Mouse (Mus musculus) thymus, adult 2 months (tissue): ENCODE measurements around the gene Trim10. TPM values are rescaled to one million over a fixed set of nuclear protein-coding genes. Genes with fewer than 3 reads are reported as not detected.

ENCODE experiments used
- DNase-seq: peaks from one replicate; pipeline ENCODE4 v3.0.0; 2021
- H3K27ac ChIP-seq: fragments of 200-500 bp; 2 replicates; pipeline ENCODE4 v1.5.1; 2012; ENCODE audit warnings: low read length, control low read depth; ENCODE audit not compliant: control insufficient read depth, insufficient read depth
- H3K27me3 ChIP-seq: fragments of 200-500 bp; 2 replicates; pipeline ENCODE4 v1.6.1; 2012; ENCODE audit warnings: mild to moderate bottlenecking, low read length, moderate library complexity, mixed read lengths; ENCODE audit not compliant: control insufficient read depth, insufficient read depth
- H3K36me3 ChIP-seq: fragments of 200-500 bp; 2 replicates; pipeline ENCODE4 v1.6.1; 2012; ENCODE audit warnings: mild to moderate bottlenecking, low read length, moderate library complexity; ENCODE audit not compliant: control insufficient read depth, insufficient read depth
- H3K4me1 ChIP-seq: fragments of 200-500 bp; replicated peaks from 2 replicates; pipeline ENCODE4 v1.6.1; 2012; ENCODE audit warnings: low read length; ENCODE audit not compliant: control insufficient read depth, insufficient read depth
- H3K4me3 ChIP-seq: fragments of 200-500 bp; 2 replicates; pipeline ENCODE4 v1.5.1; 2012; ENCODE audit warnings: mild to moderate bottlenecking, low read length, control low read depth, moderate library complexity; ENCODE audit not compliant: control insufficient read depth, insufficient read depth
- CTCF ChIP-seq: fragments of 200-500 bp; IDR thresholded peaks from 2 replicates; pipeline ENCODE4 v1.5.1; 2012; ENCODE audit warnings: mild to moderate bottlenecking, control low read depth, low read length, moderate library complexity, borderline replicate concordance; ENCODE audit not compliant: control insufficient read depth, poor library complexity, insufficient read depth; ENCODE audit errors: extremely low read depth
- POLR2A ChIP-seq: fragments of 200-500 bp; IDR thresholded peaks from 2 replicates; pipeline ENCODE4 v1.6.1; 2012; ENCODE audit warnings: mild to moderate bottlenecking, low read length, control low read depth, moderate library complexity; ENCODE audit not compliant: control insufficient read depth, poor library complexity, insufficient read depth; ENCODE audit errors: extremely low read depth
- WGBS: fragments of 180-500 bp; shearing (Covaris S2); methylation state at CpG from one replicate; pipeline ENCODE4 v1.1.7; 2018; 5-methylcytosine and 5-hydroxymethylcytosine counted together
- polyA plus RNA-seq: library from polyadenylated mRNA; depleted of rRNA; stranded (reverse); fragments of >200 nt; gene quantifications from 2 replicates; pipeline ENCODE4 v1.2.3, GENCODE M21; 2012

Gene Trim10
- polyA plus RNA-seq, 1 experiment: not detected

DNA sequence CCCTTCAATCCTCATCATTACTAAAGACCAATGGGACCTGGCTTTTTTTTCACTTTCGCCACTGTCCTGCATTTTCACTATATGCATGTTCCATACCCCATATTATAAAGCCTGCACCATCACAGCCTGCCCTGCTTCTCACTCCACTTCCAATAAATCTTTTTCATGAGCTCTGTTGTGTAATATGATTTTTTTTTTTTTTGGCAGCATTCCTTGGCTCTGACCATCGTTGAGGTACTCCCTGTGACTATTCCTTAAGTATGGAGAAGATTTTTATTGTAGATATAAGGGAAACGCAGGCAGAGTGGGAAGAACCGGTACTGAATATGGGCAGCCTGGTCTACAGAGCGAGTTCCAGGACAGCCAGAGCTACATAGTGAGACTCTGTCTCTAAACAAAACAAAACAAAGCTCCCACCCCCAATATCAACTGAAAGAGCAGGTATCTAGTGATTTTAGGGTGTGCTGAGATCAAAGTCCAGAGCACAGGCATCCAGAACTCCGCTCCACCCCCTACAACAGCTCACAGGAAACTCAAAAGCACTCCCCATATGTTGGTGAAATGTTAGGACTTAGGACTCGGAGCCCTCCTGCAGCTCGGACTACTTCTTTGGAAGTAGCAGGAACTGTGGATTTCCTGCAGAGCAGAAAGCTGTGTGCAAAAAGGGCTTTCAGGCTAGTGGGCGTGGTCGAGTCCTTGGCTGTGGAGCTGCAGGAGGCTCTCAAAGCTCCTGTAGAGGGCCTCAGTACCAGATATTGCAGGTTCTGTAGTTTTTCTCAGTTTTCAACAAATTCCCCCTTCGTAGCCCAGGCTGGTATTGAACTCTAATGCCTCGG, 33.6 kb upstream of the Trim10 start:
- WGBS: 42% methylated on average over 12 of the region's 12 CpGs
- Histone ChIP-seq H3K27me3 (no peaks in the 10 kb centered on the region), H3K4me1 (peaks cover 6% of the 10 kb centered on the region), H3K4me3 (no peak overlapping the region), H3K36me3 (no peaks in the 10 kb centered on the region), H3K27ac (no peak overlapping the region; the same call in 1 of the 2 replicates)
- TF ChIP-seq CTCF (no peak), POLR2A (no peak)
- peak; percentile 75 for DNase-seq

DNA sequence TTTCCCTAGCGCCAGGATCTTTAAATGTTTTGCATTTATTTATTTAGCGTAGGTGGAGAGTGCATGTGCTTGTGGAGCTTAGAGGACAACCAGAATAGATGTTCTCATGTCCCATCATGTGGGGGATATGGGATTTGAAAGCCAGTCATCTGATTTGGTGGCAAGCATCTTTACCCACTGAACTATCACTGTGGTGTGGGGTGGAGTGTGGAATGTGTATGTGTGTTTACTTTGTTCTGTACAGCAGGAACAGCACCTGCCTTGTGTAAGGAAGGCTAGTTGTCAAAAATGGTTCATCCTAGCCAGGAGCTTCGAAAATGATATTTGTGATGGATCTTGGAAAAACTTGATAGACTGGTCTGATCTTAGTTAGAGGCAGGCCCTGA, 33.0 kb upstream of the Trim10 start:
- Histone ChIP-seq H3K27ac (peak overlapping the region; percentile 87), H3K4me1 (peaks cover 6% of the 10 kb centered on the region), H3K4me3 (peak overlapping the region; percentile 75), H3K27me3 (no peaks in the 10 kb centered on the region), H3K36me3 (no peaks in the 10 kb centered on the region)
- TF ChIP-seq CTCF (no peak), POLR2A (no peak)
- 18% methylated on average over 3 of the region's 3 CpGs for WGBS
- DNase-seq: no peak

DNA sequence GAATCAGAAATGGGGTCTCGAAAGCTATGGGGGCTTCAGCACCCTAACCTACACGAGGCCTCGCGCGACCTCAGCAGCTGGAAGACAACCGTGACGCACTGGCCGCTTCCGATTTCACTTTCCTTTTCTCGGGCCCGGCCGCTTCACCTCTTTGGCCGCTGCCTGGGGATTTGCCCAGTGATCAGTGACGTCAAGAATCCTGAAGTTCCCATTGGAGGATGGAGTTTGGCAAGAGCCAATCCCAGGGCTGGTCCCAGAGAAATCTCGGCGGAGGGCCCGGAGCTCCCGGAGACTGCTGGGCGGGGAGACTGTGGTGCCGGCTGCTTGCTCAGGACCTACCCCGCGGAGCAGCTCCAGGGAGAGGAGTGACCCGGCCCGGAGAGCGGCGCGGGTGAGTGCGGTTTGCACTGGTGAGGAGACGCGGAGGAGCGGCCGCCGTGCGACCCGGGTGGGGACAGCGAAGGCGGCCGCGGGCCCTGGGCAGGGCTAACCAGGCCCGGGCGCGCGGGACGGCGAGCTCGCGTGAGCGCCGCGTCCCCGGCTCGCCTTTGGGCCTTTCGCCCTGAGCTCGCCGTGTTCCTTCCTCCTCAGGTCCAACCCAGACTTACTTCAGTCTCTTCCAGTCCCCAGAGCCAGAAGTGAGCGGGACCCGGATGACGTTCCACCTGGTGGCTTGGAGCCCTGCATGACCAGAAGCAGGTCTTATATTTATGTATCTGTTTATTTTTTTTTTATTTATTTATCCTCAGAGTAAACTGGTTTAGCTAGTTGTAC, 32.3 kb upstream of the Trim10 start, which contains the start of gene Trim26:
TSS of gene Trim26 (plus strand) at position 261 of the 774 bp plus-strand sequence.
- TF ChIP-seq CTCF: peak; percentile 25; the same call in 1 of the 2 replicates
- TF ChIP-seq POLR2A: peak; percentile 73; the same call in 1 of the 2 replicates
- no peaks in the 10 kb centered on the region for H3K36me3 ChIP-seq
- peak; percentile 96 for DNase-seq
- no peaks in the 10 kb centered on the region for H3K27me3 ChIP-seq
- 1% methylated on average over 58 of the region's 58 CpGs for WGBS
- H3K4me1 ChIP-seq: peaks cover 6% of the 10 kb centered on the region
- H3K27ac ChIP-seq: peak within 1 kb of the TSS; percentile 87
- peak within 1 kb of the TSS; percentile 75 for H3K4me3 ChIP-seq

GRCm38 (mm10) chr17:36839001-36839400, 30.4 kb upstream of the Trim10 start:
- Histone ChIP-seq H3K36me3 (no peaks in the 10 kb centered on the region), H3K4me3 (no peak overlapping the region), H3K4me1 (peaks cover 8% of the 10 kb centered on the region), H3K27me3 (no peaks in the 10 kb centered on the region), H3K27ac (no peak overlapping the region)
- DNase-seq: no peak
- TF ChIP-seq CTCF (no peak), POLR2A (no peak)
- 52% methylated on average over 5 of the region's 5 CpGs for WGBS

DNA sequence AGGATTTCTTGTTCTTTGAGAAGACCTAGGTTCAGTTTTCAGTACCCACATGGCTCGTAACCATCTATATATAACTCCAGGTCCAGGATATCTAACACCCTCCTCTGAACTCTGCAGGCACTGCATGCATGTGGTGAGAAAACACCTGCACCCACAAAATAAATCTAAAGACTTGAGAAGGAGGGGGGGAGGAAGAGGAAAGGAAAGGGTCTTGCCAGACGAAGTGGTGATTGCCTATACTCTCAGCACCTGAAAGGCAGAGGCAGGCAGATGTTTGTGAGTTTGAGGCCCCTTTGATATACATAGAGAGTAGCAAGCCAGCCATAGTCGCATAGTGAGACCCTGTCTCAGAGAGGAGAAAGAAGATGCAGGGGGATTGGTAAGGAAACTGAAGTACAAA, 29.4 kb upstream of the Trim10 start:
- no peak overlapping the region for H3K27ac ChIP-seq
- no peak for TF ChIP-seq CTCF
- no peak for TF ChIP-seq POLR2A
- H3K4me3 ChIP-seq: no peak overlapping the region
- peaks cover 12% of the 10 kb centered on the region for H3K4me1 ChIP-seq
- 9% methylated on average over 3 of the region's 3 CpGs for WGBS
- DNase-seq: peak; percentile 42
- H3K36me3 ChIP-seq: no peaks in the 10 kb centered on the region
- H3K27me3 ChIP-seq: no peaks in the 10 kb centered on the region

GRCm38 (mm10) chr17:36840961-36841445, 28.4 kb upstream of the Trim10 start:
- Histone ChIP-seq H3K27ac (no peak overlapping the region), H3K4me3 (no peak overlapping the region), H3K4me1 (peaks cover 11% of the 10 kb centered on the region), H3K27me3 (no peaks in the 10 kb centered on the region), H3K36me3 (no peaks in the 10 kb centered on the region)
- no peak for DNase-seq
- no peak for TF ChIP-seq POLR2A
- no peak for TF ChIP-seq CTCF
